Mouse (Mus musculus): Measurements from ENCODE around the gene Colgalt2.

DNA sequence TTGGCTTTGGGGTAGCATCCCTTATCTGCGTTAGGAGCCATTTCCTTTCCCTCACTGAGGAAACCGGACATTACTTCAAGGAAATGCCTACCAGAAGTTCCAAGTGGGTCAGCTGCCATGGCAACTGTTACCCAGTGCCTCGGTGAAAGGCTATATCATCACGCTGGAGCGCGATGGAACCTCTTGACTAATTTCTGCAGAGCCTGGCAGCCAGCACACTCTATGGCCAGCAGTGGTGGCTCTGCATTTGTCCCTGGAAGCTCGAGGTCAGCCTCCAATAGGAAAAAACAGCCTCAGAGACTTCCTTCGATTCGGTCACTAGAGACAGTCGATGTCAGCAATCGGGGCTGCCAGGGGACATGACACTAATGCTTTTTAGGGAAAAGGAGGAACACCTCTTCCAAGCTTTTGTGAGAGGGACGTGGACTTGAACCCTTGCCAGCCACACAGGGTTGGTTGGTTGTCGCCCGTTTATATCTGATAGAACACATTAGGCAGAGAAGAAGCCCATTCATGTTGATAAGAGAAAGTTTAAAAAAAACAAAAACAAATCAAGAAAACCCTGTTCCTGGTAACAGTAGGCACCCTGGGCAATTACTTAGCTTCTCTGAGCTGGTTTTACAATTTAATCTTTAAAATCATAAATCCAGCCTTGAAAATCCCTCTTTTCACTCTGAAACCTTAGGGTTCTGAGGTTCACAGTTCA is 157.1 kb downstream of the Colgalt2 start:
- TF ChIP-seq CTCF (IDR thresholded peaks at IDR 0.05; ENCODE audit: low read depth) (no peak), EP300 (IDR thresholded peaks at IDR 0.05; ENCODE audit: low read depth) (no peak)
